In the genomic region with DNA sequence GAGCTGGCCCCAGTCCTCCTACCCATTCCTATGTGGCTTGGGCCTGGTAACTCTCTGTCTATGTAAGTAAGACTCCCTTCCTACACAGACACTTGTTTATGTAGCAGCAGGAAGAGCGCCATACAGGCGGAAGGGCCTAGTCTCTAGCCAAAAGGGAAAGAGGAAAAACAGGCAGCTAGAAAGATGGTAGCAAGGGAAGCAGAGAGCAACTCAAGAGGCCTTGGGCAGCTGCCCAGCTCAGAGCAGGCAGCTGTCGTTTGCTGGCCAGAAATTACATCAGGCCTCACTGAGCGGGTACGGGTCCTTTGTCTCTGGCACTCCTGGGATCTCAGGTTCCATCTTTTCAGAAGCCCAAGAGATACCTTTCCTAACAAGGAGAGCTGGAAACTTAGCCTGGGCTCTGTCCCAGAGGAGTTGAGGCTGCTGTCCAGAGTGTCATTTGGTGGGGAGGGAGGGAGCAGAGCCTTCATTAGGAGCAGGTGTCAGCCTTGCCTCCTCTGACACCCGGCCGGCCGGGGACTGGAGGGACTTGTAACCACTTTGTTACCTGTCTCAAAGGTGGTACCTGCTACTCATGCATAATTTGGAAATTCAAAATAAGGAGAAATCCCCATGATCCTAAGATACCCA, we compare ENCODE assay signal across 11 mouse cellular contexts. TPM values are rescaled to one million over a fixed set of nuclear protein-coding genes. Genes with fewer than 3 reads are reported as not detected.
A peak's percentile ranks its signal among the peaks of the same experiment; 100 is the strongest.
DNase-seq lines count a peak whose midpoint lies in the region; ATAC-seq lines count a peak whose summit lies in the region.
"Had no signal": no experiment of that assay in that cellular context is flagged by ENCODE, and none has a peak within 500 bp of the region (broad histone marks: within the 10 kb centered on the region; RNA-seq: fewer than 3 reads in every experiment).

No protein-coding gene starts in this region.

- no peaks in the 10 kb centered on the region for H3K9me3 ChIP-seq in embryonic facial prominence, embryonic 13.5 days
- no peaks in the 10 kb centered on the region for H3K9me3 ChIP-seq in limb, embryonic 15.5 days
- H3K9me3 ChIP-seq: liver, embryonic 13.5 days had no signal

- H3K36me3 ChIP-seq in embryonic facial prominence, embryonic 13.5 days = peaks cover 60% of the 10 kb centered on the region
- peaks cover 30% of the 10 kb centered on the region for H3K36me3 ChIP-seq in limb, embryonic 15.5 days
- H3K36me3 ChIP-seq: liver, embryonic 13.5 days had no signal

- no peak overlapping the region for H3K27ac ChIP-seq in embryonic facial prominence, embryonic 13.5 days
- H3K27ac ChIP-seq in limb, embryonic 15.5 days = peak overlapping the region; percentile 27; the same call in 1 of the 2 replicates
- H3K27ac ChIP-seq: kidney, postnatal 0 days; liver, embryonic 13.5 days had no signal

- DNase-seq in gastrocnemius, adult 18-20 months (ENCODE audit: low spot score) = peak; percentile 30
- DNase-seq in gastrocnemius, adult 8-10 months (ENCODE audit: low spot score in 2 of 2) = no peak
- peak; percentile 14 for DNase-seq in MN1 (ENCODE audit: low spot score)
- no peak for DNase-seq in spleen, postnatal 4 days (ENCODE audit: low spot score in 2 of 2)
- no peak for DNase-seq in testis, postnatal 10 days (ENCODE audit: low spot score)
- no peak for DNase-seq in spleen, postnatal 14 days (ENCODE audit: low spot score in 2 of 2)
- DNase-seq: B cell, adult 2 months; liver, embryonic 13.5 days had no signal

- ATAC-seq in embryonic facial prominence, embryonic 13.5 days (ENCODE audit: insufficient number of reproducible peaks, insufficient read depth, low FRiP score, low TSS enrichment, low read depth) = peak; percentile 38; the same call in 1 of the 2 replicates
- ATAC-seq in limb, embryonic 15.5 days (ENCODE audit: insufficient number of reproducible peaks, low FRiP score, low TSS enrichment, low read depth) = no peak

- H3K27me3 ChIP-seq in embryonic facial prominence, embryonic 13.5 days = no peaks in the 10 kb centered on the region
- no peaks in the 10 kb centered on the region for H3K27me3 ChIP-seq in limb, embryonic 15.5 days
- H3K27me3 ChIP-seq: liver, embryonic 13.5 days had no signal

- WGBS in embryonic facial prominence, embryonic 13.5 days = 77% methylated on average over 8 of the region's 8 CpGs
- WGBS in limb, embryonic 15.5 days = 78% methylated on average over 8 of the region's 8 CpGs

- 0 out of 2 replicates have a peak, but pooled peaks cover 6% of the 10 kb centered on the region for H3K4me1 ChIP-seq in embryonic facial prominence, embryonic 13.5 days
- H3K4me1 ChIP-seq in limb, embryonic 15.5 days = peaks cover 4% of the 10 kb centered on the region
- H3K4me1 ChIP-seq: liver, embryonic 13.5 days had no signal

- H3K4me2 ChIP-seq in embryonic facial prominence, embryonic 13.5 days = no peak overlapping the region
- no peak overlapping the region for H3K4me2 ChIP-seq in limb, embryonic 15.5 days
- H3K4me2 ChIP-seq: liver, embryonic 13.5 days had no signal

- H3K9ac ChIP-seq in embryonic facial prominence, embryonic 13.5 days = no peak overlapping the region
- H3K9ac ChIP-seq in limb, embryonic 15.5 days = no peak overlapping the region
- H3K9ac ChIP-seq: liver, embryonic 13.5 days had no signal

- H3K4me3 ChIP-seq in embryonic facial prominence, embryonic 13.5 days = no peak overlapping the region
- no peak overlapping the region for H3K4me3 ChIP-seq in limb, embryonic 15.5 days
- H3K4me3 ChIP-seq: liver, embryonic 13.5 days had no signal

RNA-seq across cellular contexts. Expression of a gene that starts 33.4 kb away (rescaled TPM):
- total RNA-seq in gastrocnemius, adult 18-20 months (2021) = under 1 TPM in 1 of 2 experiments, not detected in 1; 0.28 TPM
- total RNA-seq in gastrocnemius, adult 8-10 months (2022) = under 1 TPM in 2 of 4 experiments, not detected in 2; 0.29 to 0.48 TPM
- 2.4 and 3.0 TPM in 2 replicates for polyA plus RNA-seq in embryonic facial prominence, embryonic 13.5 days (2015; fragmentation: Nextera tagmentation; extraction: Ambion mirVana)
- polyA plus RNA-seq in limb, embryonic 15.5 days (2015; fragmentation: Nextera tagmentation; extraction: Ambion mirVana) = 1.2 and 1.3 TPM in 2 replicates

Comparison
In these comparisons a context has a peak if more than half of its experiments do, and no peak if none do; other contexts are left out.
1. DNase-seq: peak in gastrocnemius, adult 18-20 months (single experiment) and MN1 (single experiment); none in gastrocnemius, adult 8-10 months (0 of 2), spleen, postnatal 4 days (0 of 2), testis, postnatal 10 days (single experiment) and spleen, postnatal 14 days (0 of 2).